Mouse (Mus musculus) left cerebral cortex, adult 9 months (tissue): Measurements from ENCODE around the gene Gfod2.

ENCODE experiments used
- DNase-seq, 2 experiments: peaks; one replicate each; pipeline ENCODE4 v3.0.0; 2022; ENCODE audit warnings: low spot score in 2 of 2

The Gfod2 gene

GRCm38 (mm10) chr8:105768485-105769257 is 10.2 kb upstream of the Gfod2 start:
- DNase-seq = no peak

DNA sequence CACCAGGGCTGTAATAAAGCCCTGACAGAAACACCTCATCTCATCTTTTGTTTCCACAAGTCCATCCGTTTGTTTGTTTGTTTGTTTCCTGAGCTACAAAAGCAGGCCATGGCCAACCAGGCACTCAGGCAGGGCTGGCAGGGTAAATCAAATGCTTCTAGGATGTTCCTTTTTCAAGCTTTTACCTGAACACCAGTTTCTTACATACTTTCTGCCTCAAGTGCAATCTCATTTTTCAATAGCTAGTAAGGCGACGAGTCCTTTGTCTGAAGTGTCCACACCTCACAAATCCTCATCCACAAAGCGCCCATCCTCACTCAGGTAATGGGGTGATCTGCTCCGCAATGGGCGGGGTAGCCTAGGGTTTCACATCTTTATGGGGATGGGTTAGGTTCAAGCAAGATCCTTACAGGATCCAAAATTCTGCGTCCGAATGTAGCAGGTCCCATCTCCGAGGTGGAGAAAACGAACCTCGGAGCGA is 628 bp downstream of the Gfod2 start:
- no peak for DNase-seq

GRCm38 (mm10) chr8:105754688-105755087 is 3.8 kb downstream of the Gfod2 start:
- no peak for DNase-seq

DNA sequence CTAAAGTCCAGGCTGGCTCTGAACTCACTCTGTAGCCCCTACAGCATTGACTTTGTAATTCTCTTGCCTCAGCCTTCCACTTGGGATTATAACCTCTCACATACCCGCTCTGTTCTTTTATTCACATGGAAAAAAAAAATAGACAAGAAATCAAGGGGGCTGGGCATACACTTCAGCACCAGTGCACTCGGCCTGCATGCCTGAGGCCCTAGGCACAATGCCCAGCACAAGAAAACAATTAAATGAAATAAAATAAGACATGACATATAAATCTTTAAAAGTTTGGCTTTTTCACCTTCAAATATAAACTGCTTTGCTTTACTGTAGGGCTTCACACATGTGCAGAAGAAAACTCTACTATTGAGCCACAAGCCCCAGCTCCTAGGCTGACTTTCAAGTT is 4.5 kb downstream of the Gfod2 start:
- DNase-seq = no peak

GRCm38 (mm10) chr8:105750606-105751005 is 7.9 kb downstream of the Gfod2 start:
- DNase-seq = peak in 1 of 2 experiments; percentile 26

GRCm38 (mm10) chr8:105743301-105743700 is 15.2 kb downstream of the Gfod2 start:
- DNase-seq = no peak

DNA sequence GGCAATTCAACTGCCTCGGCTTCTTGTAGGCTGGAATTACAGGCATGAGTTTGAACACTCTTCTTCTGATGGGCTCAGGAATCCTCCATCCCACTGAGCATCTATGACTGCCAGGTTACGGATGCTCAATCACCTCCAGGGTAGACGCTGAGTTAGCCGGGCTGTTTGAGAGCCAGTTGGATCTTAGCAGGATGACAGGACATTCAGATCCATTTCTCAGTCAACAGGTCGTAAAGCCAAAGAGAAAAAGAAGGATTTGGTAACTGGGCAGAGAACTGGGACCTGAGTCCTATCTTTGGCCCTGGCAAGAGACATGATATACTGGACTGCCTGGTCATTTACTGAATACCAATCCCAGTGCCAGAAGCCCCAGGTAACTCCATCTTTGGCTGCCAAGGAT is 19.2 kb downstream of the Gfod2 start:
- DNase-seq = no peak

DNA sequence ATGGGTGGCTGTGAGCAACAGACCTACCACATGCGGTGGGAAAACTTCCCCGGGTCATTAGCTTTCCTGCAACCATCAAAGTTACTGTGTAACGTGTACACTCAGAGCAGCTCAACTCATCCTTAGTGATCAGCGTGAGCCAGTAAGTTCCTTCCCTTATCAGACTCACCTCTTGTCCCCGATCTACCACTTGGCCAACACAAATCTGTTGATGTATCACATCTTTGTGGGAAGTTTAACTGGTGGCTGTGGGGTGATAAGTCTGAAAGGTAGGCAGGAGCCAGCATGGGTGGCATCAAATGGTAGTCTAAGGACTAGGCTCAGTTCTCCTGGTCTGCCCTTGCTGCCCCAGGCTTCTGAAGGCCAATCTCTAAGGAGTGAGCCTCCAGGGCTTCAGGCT is 26.3 kb downstream of the Gfod2 start:
- DNase-seq = no peak

- no peak for DNase-seq
These were observed 30.9 kb downstream of the Gfod2 start for GRCm38 (mm10) chr8:105727397-105728124.

- no peak for DNase-seq
These were observed 32.7 kb downstream of the Gfod2 start for GRCm38 (mm10) chr8:105725726-105726125.

DNA sequence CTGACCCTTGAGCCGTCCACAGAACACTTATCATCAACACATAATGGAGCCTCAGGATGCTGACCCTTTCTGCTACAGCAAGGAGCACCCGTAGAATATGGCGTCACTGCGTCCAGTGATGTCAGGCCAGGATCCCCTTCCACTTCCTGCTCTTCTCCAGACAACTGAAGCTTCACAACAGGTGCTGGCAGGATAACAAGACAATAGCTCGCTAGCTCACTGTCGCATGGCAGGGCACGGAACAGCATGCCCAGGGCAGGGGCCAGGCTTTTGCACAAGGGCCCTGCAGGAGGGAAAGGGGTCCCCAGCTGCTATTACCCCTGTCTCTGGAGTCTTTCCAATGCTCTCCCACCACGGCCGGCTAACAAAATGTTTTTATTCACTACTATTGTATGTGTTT is 35.6 kb downstream of the Gfod2 start:
- DNase-seq = no peak

DNA sequence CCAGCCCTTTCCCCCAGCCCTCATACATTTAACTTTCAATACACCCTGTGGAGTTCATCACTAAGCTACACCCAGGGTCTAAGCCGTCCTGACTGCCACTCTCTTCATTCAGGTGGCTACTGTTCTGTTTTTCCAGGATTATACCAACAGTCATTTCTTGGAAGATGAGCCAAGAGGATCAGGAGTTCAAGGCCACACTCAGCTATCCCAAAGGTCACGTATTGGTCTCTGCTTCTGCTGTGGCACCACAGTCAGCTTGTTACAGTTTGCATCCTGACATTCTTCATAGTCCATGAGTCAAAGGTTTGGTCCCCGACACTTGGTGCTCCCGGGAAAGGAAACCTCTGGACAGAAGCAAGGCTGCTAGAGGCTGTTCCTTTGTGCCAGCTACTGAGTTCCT is 38.8 kb downstream of the Gfod2 start:
- DNase-seq = no peak

- DNase-seq = no peak
These were observed 42.0 kb downstream of the Gfod2 start for GRCm38 (mm10) chr8:105716302-105716945.

DNA sequence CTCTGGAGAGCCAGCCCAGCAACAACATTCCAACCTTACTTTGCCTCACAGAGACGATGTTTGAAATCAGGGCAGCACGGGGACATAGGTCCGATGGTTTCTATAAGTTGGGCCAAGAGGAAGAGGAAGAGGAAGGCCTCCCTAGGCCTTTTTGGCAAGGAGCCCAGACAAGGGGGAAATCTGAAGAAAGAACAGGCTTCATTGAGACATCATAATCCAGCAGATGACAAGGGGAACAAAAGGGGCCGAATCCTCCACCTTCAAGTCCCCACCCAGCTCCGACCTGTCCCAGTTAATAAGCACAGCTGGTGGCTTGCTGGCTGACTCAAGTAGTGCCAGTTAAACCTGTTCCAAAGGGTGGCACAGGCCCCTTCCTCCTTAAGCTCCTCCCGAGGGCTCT is 43.4 kb downstream of the Gfod2 start:
- no peak for DNase-seq

- peak in 1 of 2 experiments; percentile 82 for DNase-seq
These were observed 44.3 kb downstream of the Gfod2 start for GRCm38 (mm10) chr8:105714139-105714538.

DNA sequence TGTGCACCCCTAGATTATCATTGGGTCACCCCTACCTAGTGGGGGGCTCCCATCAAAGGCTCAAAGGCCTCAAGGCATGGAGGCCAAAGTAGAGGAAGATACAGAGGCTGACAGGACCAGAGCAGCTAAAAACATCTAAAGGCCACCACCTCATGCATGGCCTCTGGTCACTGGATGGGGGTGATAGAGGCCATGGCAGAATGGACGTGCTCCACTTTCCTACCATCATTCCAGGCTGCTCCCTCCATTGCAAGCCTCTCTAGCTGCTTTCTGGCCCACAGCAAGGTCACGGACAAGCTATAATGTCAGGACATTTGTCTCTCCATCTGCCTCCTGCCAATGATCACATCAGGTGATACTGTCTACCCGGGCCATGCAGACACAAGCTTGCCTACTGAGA is 46.2 kb downstream of the Gfod2 start:
- DNase-seq = no peak

DNA sequence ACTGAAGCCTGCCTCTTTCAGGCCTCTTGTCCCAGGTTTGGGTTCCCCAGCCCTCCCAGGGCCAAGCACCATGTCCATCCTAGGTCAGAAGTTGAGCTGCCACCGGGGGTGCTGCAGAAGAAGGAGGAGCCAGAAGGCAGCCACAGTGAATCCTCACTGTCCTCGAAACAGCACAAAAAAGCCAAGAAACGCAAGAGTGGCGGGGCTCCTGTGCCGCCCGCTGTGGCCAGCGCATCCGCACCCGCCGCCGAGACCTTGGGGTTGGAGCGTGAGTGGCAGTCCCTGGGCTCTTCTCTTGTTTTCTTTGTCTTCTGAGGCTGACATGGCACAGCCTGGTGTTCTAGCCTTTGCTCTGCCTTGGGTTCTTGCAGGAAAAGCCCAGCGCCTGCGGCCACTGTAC is 49.1 kb downstream of the Gfod2 start:
- DNase-seq = no peak

DNA sequence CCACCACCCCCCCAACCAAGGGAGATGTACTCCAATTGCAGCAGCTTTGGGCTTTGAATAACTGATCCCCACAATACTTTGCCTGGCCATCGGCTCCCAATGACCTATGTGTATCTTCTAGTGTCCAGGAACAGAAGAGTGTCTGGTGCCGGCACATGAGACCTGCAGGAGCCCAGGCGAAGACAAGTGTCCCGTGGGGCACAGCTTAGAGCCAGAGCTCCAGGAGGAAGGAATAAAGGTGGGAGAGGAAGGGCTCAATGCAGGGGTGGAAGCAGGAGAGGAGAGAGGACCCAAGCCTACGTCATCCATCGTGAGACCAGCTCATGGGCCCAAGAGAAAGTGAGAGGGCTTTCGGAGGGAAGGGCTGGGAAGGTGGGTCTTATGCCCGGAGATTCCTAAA is 49.8 kb downstream of the Gfod2 start:
- DNase-seq = no peak

- DNase-seq = peak; percentile 85 to 90
These were observed 50.7 kb downstream of the Gfod2 start, which contains the start of the genes 4933405L10Rik and Enkd1 for GRCm38 (mm10) chr8:105707498-105708403. Gene 4933405L10Rik (plus strand): TSS chr8:105707655. Gene Enkd1 (minus strand): TSS chr8:105708210.

- no peak for DNase-seq
These were observed 52.0 kb downstream of the Gfod2 start for GRCm38 (mm10) chr8:105706426-105706825.

GRCm38 (mm10) chr8:105704955-105705354 is 53.5 kb downstream of the Gfod2 start:
- no peak for DNase-seq
